Mouse (Mus musculus): ENCODE data around the gene Fdx1. TPM values are rescaled to one million over a fixed set of nuclear protein-coding genes. Genes with fewer than 3 reads are reported as not detected.

The Fdx1 gene
- polyA plus RNA-seq, 1 experiment from 2014 or later = 102 TPM

DNA sequence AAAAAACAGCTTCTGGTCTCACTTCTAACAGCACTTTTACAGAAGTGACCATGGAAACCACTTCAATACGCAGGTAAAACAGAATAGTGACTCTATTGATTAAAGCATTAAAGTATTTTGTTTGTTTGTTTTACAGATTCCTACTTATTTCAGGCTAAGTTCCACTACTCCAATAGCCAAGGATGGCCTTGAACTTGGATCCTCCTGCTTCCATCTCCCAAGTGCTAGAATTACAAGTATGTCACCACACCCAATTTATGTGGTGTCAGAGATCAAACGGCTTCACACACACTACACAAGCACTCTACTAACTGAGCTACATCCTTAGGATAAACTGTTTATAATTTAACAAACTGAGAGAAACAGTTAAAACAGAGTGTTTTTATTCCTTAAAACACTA, 3.0 kb downstream of the Fdx1 start:
- no peak for ATAC-seq (replicated peaks; ENCODE audit: insufficient number of reproducible peaks, insufficient read depth, low FRiP score, low read depth)
- Histone ChIP-seq H3K36me3 (peaks cover 9% of the 10 kb centered on the region), H3K27me3 (no peaks in the 10 kb centered on the region), H3K4me2 (no peak overlapping the region), H3K9ac (no peak overlapping the region), H3K27ac (no peak overlapping the region), H3K4me1 (replicated peaks) (peaks cover 22% of the 10 kb centered on the region), H3K4me3 (no peak overlapping the region), H3K9me3 (replicated peaks) (no peaks in the 10 kb centered on the region)
- WGBS = 78% methylated on average over 2 of the region's 2 CpGs

DNA sequence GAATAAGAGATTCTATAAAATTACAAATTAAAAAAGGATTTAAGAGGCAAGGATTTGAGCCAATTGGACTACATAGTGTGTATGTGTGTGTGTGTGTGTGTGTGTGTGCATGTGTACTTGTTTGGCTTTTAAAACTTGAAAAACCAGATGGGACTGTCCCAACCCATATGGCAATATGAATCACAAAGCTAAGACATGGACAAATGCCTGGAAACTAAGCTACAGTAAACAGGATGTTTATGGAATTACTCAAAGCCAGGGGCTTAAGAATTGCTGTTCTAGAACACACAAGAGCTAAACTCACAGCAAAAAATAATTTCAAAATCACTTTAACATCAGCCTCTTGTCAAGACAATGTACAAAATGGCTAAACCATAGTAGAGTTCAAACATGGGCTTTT, 4.4 kb downstream of the Fdx1 start:
- no peak for ATAC-seq (replicated peaks; ENCODE audit: insufficient number of reproducible peaks, insufficient read depth, low FRiP score, low read depth)
- Histone ChIP-seq H3K4me3 (no peak overlapping the region), H3K27me3 (no peaks in the 10 kb centered on the region), H3K9ac (no peak overlapping the region), H3K36me3 (peaks cover 9% of the 10 kb centered on the region), H3K4me2 (no peak overlapping the region), H3K4me1 (replicated peaks) (peaks cover 22% of the 10 kb centered on the region), H3K9me3 (replicated peaks) (no peaks in the 10 kb centered on the region), H3K27ac (no peak overlapping the region)

DNA sequence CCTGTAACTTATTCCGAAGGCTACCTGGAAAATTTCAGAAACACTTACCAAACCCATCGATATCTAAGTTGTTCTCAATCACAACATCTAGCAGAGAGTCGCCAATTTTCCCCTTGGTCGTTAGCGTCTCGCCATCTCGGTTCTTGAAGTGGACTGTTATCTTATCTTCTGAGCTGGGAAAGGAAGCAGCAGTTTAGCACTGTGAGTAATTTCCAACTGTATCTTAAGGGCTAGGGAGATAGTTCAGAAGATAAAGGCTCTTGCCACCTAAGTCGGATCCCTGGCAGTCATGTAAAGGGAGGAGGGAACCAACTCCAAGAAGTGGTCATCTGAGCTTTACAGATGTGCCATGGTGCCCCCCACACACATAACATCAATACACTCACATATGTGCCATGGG, 6.3 kb downstream of the Fdx1 start:
- no peak overlapping the region for H3K4me3 ChIP-seq
- no peak overlapping the region for H3K27ac ChIP-seq
- WGBS = 46% methylated on average over 8 of the region's 8 CpGs
- H3K4me2 ChIP-seq = no peak overlapping the region
- H3K36me3 ChIP-seq = peaks cover 14% of the 10 kb centered on the region
- H3K9ac ChIP-seq = no peak overlapping the region
- H3K4me1 ChIP-seq (replicated peaks) = peaks cover 15% of the 10 kb centered on the region
- no peak for ATAC-seq (replicated peaks; ENCODE audit: insufficient number of reproducible peaks, insufficient read depth, low FRiP score, low read depth)
- H3K27me3 ChIP-seq = no peaks in the 10 kb centered on the region
- no peaks in the 10 kb centered on the region for H3K9me3 ChIP-seq (replicated peaks)

DNA sequence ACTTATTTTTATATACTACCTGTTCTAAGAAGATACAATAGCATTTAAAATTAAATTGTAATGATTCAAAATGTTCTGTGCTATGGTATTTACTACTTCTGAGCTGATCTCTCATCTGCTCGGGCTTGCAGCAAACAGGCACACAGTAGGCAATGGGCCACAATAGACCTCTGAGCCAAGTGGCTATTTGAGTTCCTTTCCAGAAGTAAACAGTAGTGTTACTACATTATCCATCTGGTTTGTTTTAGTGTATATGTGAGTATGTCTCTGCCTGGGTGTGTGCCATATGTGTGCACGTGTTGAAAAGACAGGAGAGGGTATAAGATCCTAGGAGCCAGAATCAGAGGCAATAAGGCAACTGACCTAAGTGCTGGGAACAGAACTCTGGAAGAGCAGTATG, 6.9 kb downstream of the Fdx1 start:
- Histone ChIP-seq H3K4me3 (no peak overlapping the region), H3K27ac (no peak overlapping the region), H3K4me1 (replicated peaks) (peaks cover 9% of the 10 kb centered on the region), H3K9ac (no peak overlapping the region), H3K4me2 (no peak overlapping the region), H3K27me3 (no peaks in the 10 kb centered on the region), H3K36me3 (peaks cover 14% of the 10 kb centered on the region), H3K9me3 (replicated peaks) (no peaks in the 10 kb centered on the region)
- WGBS = 68% methylated on average over 2 of the region's 2 CpGs
- no peak for ATAC-seq (replicated peaks; ENCODE audit: insufficient number of reproducible peaks, insufficient read depth, low FRiP score, low read depth)

DNA sequence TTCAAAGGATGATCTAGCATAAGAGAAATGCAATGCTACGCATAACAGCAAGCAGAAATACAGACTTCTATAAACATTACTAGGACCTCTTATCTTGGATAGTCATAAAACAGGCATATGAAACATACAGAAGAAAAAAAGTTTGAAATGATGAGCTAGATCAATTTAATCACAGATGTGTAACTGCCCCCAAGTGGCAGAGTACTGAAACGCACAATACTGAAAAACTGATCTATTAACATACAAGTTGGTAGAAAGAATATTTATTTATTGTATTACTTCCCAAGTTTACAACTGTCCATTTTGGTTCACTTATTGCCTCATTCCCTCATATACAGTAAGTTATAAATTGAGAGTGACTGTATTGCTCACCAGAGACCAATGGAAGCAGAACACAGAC, 12.0 kb downstream of the Fdx1 start:
- Histone ChIP-seq H3K36me3 (peaks cover 12% of the 10 kb centered on the region), H3K27me3 (no peaks in the 10 kb centered on the region), H3K4me3 (no peak overlapping the region)

DNA sequence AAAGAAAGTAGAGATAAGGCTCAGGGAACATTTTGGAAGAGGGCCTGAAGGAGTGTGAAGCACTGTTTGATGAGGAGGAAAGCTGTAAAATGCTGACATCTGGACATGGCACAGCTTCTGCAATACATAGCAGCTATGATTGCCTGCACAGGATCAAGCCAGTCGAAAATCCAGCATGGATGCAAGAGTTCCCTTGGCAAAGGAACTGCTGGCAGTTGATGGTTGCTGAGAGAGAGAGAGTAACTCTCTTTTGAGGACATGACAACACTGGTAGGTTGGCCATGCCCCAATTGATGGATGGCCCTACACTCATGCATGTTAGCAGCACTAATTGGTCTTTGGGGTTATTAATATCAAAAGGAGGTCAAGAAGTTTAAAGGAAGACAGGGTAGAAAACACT, 12.7 kb downstream of the Fdx1 start:
- Histone ChIP-seq H3K4me1 (replicated peaks) (no peaks in the 10 kb centered on the region), H3K36me3 (peaks cover 12% of the 10 kb centered on the region), H3K9me3 (replicated peaks) (no peaks in the 10 kb centered on the region), H3K4me3 (no peak overlapping the region), H3K27ac (no peak overlapping the region), H3K27me3 (no peaks in the 10 kb centered on the region), H3K4me2 (no peak overlapping the region), H3K9ac (no peak overlapping the region)
- no peak for ATAC-seq (replicated peaks; ENCODE audit: insufficient number of reproducible peaks, insufficient read depth, low FRiP score, low read depth)
- WGBS = 72% methylated on average over 1 of the region's 1 CpGs

More for the DNA sequence above, 12.0 kb downstream of the Fdx1 start:
- no peak overlapping the region for H3K4me2 ChIP-seq
- ATAC-seq (replicated peaks; ENCODE audit: insufficient number of reproducible peaks, insufficient read depth, low FRiP score, low read depth) = no peak
- WGBS = 67% methylated on average over 2 of the region's 2 CpGs
- no peak overlapping the region for H3K27ac ChIP-seq
- H3K9ac ChIP-seq = no peak overlapping the region
- no peaks in the 10 kb centered on the region for H3K9me3 ChIP-seq (replicated peaks)
- H3K4me1 ChIP-seq (replicated peaks) = no peaks in the 10 kb centered on the region

DNA sequence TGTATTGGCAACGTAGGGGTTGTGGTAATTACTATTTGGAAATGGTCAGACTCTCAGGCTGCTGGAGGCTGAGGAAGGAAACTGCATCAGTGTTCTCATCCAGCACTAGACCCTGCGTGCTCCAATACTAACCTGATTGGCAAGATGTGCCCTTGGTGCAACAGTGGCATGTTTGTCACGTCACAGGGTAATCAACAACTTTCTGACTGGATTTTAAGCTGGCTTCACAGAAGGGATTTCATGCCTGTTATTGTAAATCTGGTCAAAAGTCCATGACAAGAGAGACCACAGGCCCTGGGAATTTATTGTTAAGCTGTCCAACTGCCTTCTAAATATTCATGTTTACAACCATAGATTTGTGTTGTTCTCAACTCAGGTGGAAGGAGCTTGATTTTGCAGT, 13.1 kb downstream of the Fdx1 start:
- Histone ChIP-seq H3K9me3 (replicated peaks) (no peaks in the 10 kb centered on the region), H3K4me1 (replicated peaks) (no peaks in the 10 kb centered on the region), H3K4me2 (no peak overlapping the region), H3K27ac (no peak overlapping the region), H3K4me3 (no peak overlapping the region), H3K9ac (no peak overlapping the region), H3K36me3 (peaks cover 16% of the 10 kb centered on the region), H3K27me3 (no peaks in the 10 kb centered on the region)
- ATAC-seq (replicated peaks; ENCODE audit: insufficient number of reproducible peaks, insufficient read depth, low FRiP score, low read depth) = no peak
- WGBS = 87% methylated on average over 3 of the region's 3 CpGs

DNA sequence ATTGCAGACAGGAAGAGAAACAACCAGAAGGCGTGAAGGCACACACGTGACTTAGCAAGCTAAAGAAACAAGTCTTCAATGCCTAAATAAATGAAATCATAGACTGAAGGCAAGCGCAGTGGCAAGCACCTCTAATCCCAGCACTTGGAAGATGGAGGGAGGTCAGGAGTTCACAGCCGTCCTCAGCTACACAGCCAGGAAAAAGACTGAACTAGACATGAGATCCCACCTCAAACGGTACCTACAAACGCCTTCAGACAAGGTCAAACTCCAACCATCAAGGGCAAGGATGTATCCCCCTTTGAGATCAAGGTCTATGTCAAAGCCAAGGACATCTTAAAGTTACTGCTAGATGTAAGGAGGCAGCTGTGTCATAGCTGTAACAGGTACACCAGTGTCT, 19.4 kb downstream of the Fdx1 start:
- H3K4me3 ChIP-seq = no peak overlapping the region
- H3K36me3 ChIP-seq = peaks cover 22% of the 10 kb centered on the region
- H3K27ac ChIP-seq = no peak overlapping the region
- no peak overlapping the region for H3K4me2 ChIP-seq
- H3K4me1 ChIP-seq (replicated peaks) = no peaks in the 10 kb centered on the region
- ATAC-seq (replicated peaks; ENCODE audit: insufficient number of reproducible peaks, insufficient read depth, low FRiP score, low read depth) = no peak
- no peak overlapping the region for H3K9ac ChIP-seq
- WGBS = 80% methylated on average over 6 of the region's 6 CpGs
- H3K27me3 ChIP-seq = no peaks in the 10 kb centered on the region
- no peaks in the 10 kb centered on the region for H3K9me3 ChIP-seq (replicated peaks)

DNA sequence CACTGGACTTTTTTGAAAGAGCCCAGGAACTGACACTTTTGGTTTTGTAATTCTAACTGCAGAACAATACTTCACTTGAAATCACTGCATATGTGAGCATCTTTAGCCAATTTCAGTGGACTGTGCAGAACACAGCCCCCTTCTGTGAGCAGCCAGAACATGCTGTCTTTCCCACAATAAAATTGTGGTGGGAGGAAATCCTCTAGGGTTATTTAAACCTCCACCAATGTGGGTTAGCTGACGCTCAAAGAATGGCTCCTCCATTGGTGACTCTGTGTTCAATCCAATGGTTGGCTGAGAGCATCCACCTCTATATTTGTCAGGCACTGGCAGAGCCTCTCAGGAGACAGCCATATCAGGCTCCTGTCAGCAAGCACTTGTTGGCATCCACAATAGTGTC, 28.7 kb downstream of the Fdx1 start:
- no peak for ATAC-seq (replicated peaks; ENCODE audit: insufficient number of reproducible peaks, insufficient read depth, low FRiP score, low read depth)
- H3K4me3 ChIP-seq = no peak overlapping the region
- H3K4me2 ChIP-seq = no peak overlapping the region
- H3K27me3 ChIP-seq = no peaks in the 10 kb centered on the region
- H3K9ac ChIP-seq = no peak overlapping the region
- H3K27ac ChIP-seq = no peak overlapping the region
- no peaks in the 10 kb centered on the region for H3K36me3 ChIP-seq
- WGBS = 39% methylated on average over 1 of the region's 1 CpGs
- H3K4me1 ChIP-seq (replicated peaks) = peaks cover 2% of the 10 kb centered on the region; the same call in 1 of the 2 replicates
- no peaks in the 10 kb centered on the region for H3K9me3 ChIP-seq (replicated peaks)

DNA sequence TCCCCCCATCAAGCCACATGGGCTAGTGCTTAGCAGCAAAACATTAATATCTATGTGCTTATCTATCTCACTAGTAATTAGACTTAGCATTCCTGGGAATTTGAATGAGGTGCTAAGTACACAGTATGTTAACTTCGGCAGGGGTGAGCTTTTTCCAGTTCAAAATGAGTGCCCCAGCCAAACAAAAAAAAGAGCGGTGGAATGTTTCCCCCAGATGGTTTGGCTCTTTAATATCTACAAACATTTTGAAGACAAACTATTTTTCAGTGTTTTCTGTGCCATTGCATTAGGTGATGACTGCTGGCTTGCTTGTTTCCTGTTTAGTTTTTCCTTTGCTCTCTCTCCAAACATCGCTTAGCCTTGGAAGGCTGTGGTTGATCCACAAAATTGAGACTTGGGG, 31.4 kb downstream of the Fdx1 start:
- H3K36me3 ChIP-seq = no peaks in the 10 kb centered on the region
- 71% methylated on average over 3 of the region's 3 CpGs for WGBS
- H3K4me2 ChIP-seq = no peak overlapping the region
- no peaks in the 10 kb centered on the region for H3K27me3 ChIP-seq
- H3K27ac ChIP-seq = no peak overlapping the region
- peaks cover 11% of the 10 kb centered on the region; the same call in 1 of the 2 replicates for H3K4me1 ChIP-seq (replicated peaks)
- ATAC-seq (replicated peaks; ENCODE audit: insufficient number of reproducible peaks, insufficient read depth, low FRiP score, low read depth) = no peak
- H3K9ac ChIP-seq = no peak overlapping the region
- no peak overlapping the region for H3K4me3 ChIP-seq
- H3K9me3 ChIP-seq (replicated peaks) = no peaks in the 10 kb centered on the region

DNA sequence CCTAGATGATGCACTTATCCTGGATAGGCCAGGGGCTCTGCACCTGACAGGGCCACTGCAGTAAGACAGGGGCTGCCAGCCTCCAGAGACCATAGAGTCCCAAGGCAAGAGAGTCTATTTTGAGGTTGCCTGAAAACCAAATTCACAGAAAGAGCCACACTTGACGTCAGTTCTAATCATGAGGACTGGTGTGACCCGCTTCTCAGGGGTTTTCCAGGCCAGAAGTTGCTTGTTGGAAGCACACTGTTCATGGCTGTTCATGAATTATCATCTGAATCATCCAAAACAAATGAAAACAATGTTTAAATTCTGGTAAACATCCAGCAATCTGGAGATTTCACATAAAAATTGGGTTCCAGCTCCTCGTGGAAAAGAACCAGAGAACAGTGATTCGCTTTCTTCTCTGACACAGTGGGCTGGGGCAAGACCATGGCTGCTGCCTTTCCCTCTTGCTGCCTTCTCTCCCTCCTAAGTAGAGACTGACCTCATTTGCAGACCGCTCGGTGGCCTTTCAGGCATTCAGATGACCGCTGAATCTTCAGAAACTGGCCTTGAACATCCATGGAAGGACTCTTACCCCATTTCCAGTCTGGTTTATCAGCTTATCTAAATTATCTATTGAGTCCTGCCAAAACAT, 32.2 kb downstream of the Fdx1 start:
- H3K36me3 ChIP-seq = no peaks in the 10 kb centered on the region
- H3K27ac ChIP-seq = no peak overlapping the region
- no peak for ATAC-seq (replicated peaks; ENCODE audit: insufficient number of reproducible peaks, insufficient read depth, low FRiP score, low read depth)
- no peaks in the 10 kb centered on the region for H3K9me3 ChIP-seq (replicated peaks)
- H3K4me3 ChIP-seq = no peak overlapping the region
- WGBS = 80% methylated on average over 7 of the region's 7 CpGs
- 0 out of 2 replicates have a peak, but pooled peaks cover 1% of the 10 kb centered on the region for H3K27me3 ChIP-seq
- peaks cover 11% of the 10 kb centered on the region; the same call in 1 of the 2 replicates for H3K4me1 ChIP-seq (replicated peaks)
- H3K4me2 ChIP-seq = no peak overlapping the region
- H3K9ac ChIP-seq = no peak overlapping the region

DNA sequence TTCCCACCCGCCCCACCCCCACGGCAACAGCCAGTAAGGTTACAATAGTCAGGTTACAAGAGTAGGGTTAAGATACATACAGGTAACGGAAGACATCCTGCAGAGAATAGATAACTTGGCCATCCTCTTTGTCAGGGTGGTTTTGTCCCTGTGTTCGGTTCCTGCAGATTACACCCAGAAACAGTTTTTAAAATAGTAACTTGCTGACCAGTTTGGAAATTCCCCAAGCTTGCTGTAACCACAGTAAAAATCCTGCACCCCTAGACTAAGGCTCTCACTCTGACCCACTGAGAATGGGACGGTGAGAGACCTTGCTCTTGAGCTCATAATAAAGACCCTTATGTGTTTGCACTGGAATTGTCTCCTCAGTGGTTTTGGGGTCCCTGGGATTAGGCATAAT, 33.4 kb downstream of the Fdx1 start:
- no peak for ATAC-seq (replicated peaks; ENCODE audit: insufficient number of reproducible peaks, insufficient read depth, low FRiP score, low read depth)
- no peak overlapping the region for H3K27ac ChIP-seq
- no peak overlapping the region for H3K9ac ChIP-seq
- WGBS = 74% methylated on average over 5 of the region's 5 CpGs
- H3K4me2 ChIP-seq = no peak overlapping the region
- H3K4me3 ChIP-seq = no peak overlapping the region
- no peaks in the 10 kb centered on the region for H3K36me3 ChIP-seq
- H3K27me3 ChIP-seq = 0 out of 2 replicates have a peak, but pooled peaks cover 2% of the 10 kb centered on the region
- H3K4me1 ChIP-seq (replicated peaks) = peaks cover 11% of the 10 kb centered on the region; the same call in 1 of the 2 replicates
- no peaks in the 10 kb centered on the region for H3K9me3 ChIP-seq (replicated peaks)
